Mouse (Mus musculus) embryonic stem cell, embryonic (primary cell): ENCODE data around the gene Arhgap42.

Experiments
- CTCF ChIA-PET, 4 experiments: fragments of 300-600 bp in 2 of 4; fragments of 350-600 bp in 2 of 4; sonication (Branson Sonifier 250); formaldehyde crosslinking; loops; one replicate each; lab custom pipeline; 2022; ENCODE audit warnings: inconsistent platforms in 2 of 4; lab: Charles Lee
- POLR2A ChIA-PET, 4 experiments: fragments of 300-600 bp in 2 of 4; fragments of 350-600 bp in 2 of 4; sonication (Branson Sonifier 250); formaldehyde crosslinking; loops; one replicate each; lab custom pipeline; 2022; ENCODE audit warnings: antibody characterized with exemption in 4 of 4, inconsistent platforms in 1 of 4; lab: Charles Lee

Arhgap42 gene

GRCm38 (mm10) chr9:9238438-9239391 lies at the start of gene Arhgap42:
Arhgap42 (minus strand) TSS chr9:9239101.
- POLR2A ChIA-PET, result interaction anchor here in 3 of 4 experiments (0.6 to 2.7 kb wide), 33 partner anchors 9 to 338 kb away, joined by 3 to 46 read pairs (median 4); partner anchors contain the start of gene Pgr (in 1 of the 3)
- CTCF ChIA-PET, result interaction anchor here (0.7 to 1.9 kb wide), 11 partner anchors 10 to 188 kb away, joined by 3 to 5 read pairs (median 3); no protein-coding TSS in a partner anchor

- ChIA-PET CTCF (no interaction called here), POLR2A (interaction anchor here in 1 of 4 experiments (1.1 to 1.6 kb wide), 2 partner anchors 50 kb away, joined by 3 to 5 read pairs; no protein-coding TSS in a partner anchor)
Observed at GRCm38 (mm10) chr9:9288140-9288539, 49.2 kb upstream of the Arhgap42 start.

- ChIA-PET CTCF (interaction anchor here in 2 of 4 experiments (0.6 to 0.7 kb wide), 2 partner anchors 31 kb away, joined by 3 read pairs; partner anchors contain the start of gene Arhgap42 (in 2 of the 2)), POLR2A (interaction anchor here in 3 of 4 experiments (0.6 to 4.7 kb wide), 31 partner anchors 8 to 1269 kb away, joined by 3 to 46 read pairs (median 4); partner anchors contain the start of gene Arhgap42 (in 3 of the 3))
Observed at GRCm38 (mm10) chr9:9269305-9269704, 30.4 kb upstream of the Arhgap42 start.

GRCm38 (mm10) chr9:9267606-9268601 lies 29.0 kb upstream of the Arhgap42 start:
- POLR2A ChIA-PET, result interaction anchor here in 3 of 4 experiments (0.6 to 4.7 kb wide), 20 partner anchors 7 to 792 kb away, joined by 3 to 46 read pairs (median 5); partner anchors contain the start of gene Arhgap42 (in 3 of the 3)

GRCm38 (mm10) chr9:9263543-9263942 lies 24.6 kb upstream of the Arhgap42 start:
- ChIA-PET CTCF (no interaction called here), POLR2A (interaction anchor here in 1 of 4 experiments (0.8 kb wide), 1 partner anchor 25 kb away, joined by 3 read pairs; the partner anchor contains the start of gene Arhgap42)

More at GRCm38 (mm10) chr9:9267606-9268601, 29.0 kb upstream of the Arhgap42 start:
- CTCF ChIA-PET, result interaction anchor here in 1 of 4 experiments (0.7 kb wide), 1 partner anchor 587 kb away, joined by 3 read pairs; no protein-coding TSS in a partner anchor

GRCm38 (mm10) chr9:9262479-9262878 lies 23.6 kb upstream of the Arhgap42 start:
- ChIA-PET POLR2A (interaction anchor here in 1 of 4 experiments (1.9 kb wide), 1 partner anchor 24 kb away, joined by 5 read pairs; the partner anchor contains the start of gene Arhgap42), CTCF (no interaction called here)

- ChIA-PET POLR2A (interaction anchor here in 1 of 4 experiments (1.4 kb wide), 1 partner anchor 15 kb away, joined by 4 read pairs; no protein-coding TSS in a partner anchor), CTCF (no interaction called here)
Observed at GRCm38 (mm10) chr9:9254764-9255163, 15.9 kb upstream of the Arhgap42 start.

- CTCF ChIA-PET, result interaction anchor here in 1 of 4 experiments (0.9 kb wide), 1 partner anchor 10 kb away, joined by 3 read pairs; the partner anchor contains the start of gene Arhgap42
- POLR2A ChIA-PET, result interaction anchor here in 2 of 4 experiments (0.6 to 1.0 kb wide), 4 partner anchors 10 to 261 kb away, joined by 3 to 4 read pairs (median 3); no protein-coding TSS in a partner anchor
Observed at GRCm38 (mm10) chr9:9248529-9248928, 9.6 kb upstream of the Arhgap42 start.

GRCm38 (mm10) chr9:9245994-9246393 lies 7.1 kb upstream of the Arhgap42 start:
- ChIA-PET POLR2A (no interaction called here), CTCF (no interaction called here)

- POLR2A ChIA-PET, result interaction anchor here in 1 of 4 experiments (0.7 kb wide), 1 partner anchor 42 kb away, joined by 3 read pairs; no protein-coding TSS in a partner anchor
- CTCF ChIA-PET, result no interaction called here
Observed at GRCm38 (mm10) chr9:9243834-9244233, 4.9 kb upstream of the Arhgap42 start.

- ChIA-PET CTCF (no interaction called here), POLR2A (interaction anchor here in 2 of 4 experiments (1.0 kb wide), 2 partner anchors 27 to 28 kb away, joined by 4 to 6 read pairs; no protein-coding TSS in a partner anchor)
Observed at GRCm38 (mm10) chr9:9241202-9241795, 2.4 kb upstream of the Arhgap42 start.

GRCm38 (mm10) chr9:9237511-9237910 lies 1.4 kb downstream of the Arhgap42 start:
- ChIA-PET CTCF (interaction anchor here (0.6 to 1.9 kb wide), 6 partner anchors 18 to 187 kb away, joined by 3 to 6 read pairs (median 4); no protein-coding TSS in a partner anchor), POLR2A (interaction anchor here in 3 of 4 experiments (0.6 to 2.7 kb wide), 17 partner anchors 8 to 337 kb away, joined by 3 to 46 read pairs (median 5); partner anchors contain the start of gene Pgr (in 1 of the 3))

GRCm38 (mm10) chr9:9229662-9230061 lies 9.2 kb downstream of the Arhgap42 start:
- ChIA-PET POLR2A (interaction anchor here in 3 of 4 experiments (0.6 to 2.9 kb wide), 5 partner anchors 9 to 95 kb away, joined by 3 to 11 read pairs (median 5); partner anchors contain the start of gene Arhgap42 (in 3 of the 3)), CTCF (no interaction called here)

GRCm38 (mm10) chr9:9224837-9225236 lies 14.1 kb downstream of the Arhgap42 start:
- CTCF ChIA-PET, result no interaction called here
- POLR2A ChIA-PET, result no interaction called here

- ChIA-PET CTCF (no interaction called here), POLR2A (interaction anchor here in 2 of 4 experiments (1.1 kb wide), 2 partner anchors 34 to 44 kb away, joined by 3 read pairs; no protein-coding TSS in a partner anchor)
Observed at GRCm38 (mm10) chr9:9223384-9223783, 15.5 kb downstream of the Arhgap42 start.

- ChIA-PET CTCF (no interaction called here), POLR2A (no interaction called here)
Observed at GRCm38 (mm10) chr9:9221950-9222486, 16.9 kb downstream of the Arhgap42 start.

GRCm38 (mm10) chr9:9221185-9221584 lies 17.7 kb downstream of the Arhgap42 start:
- POLR2A ChIA-PET, result no interaction called here

More at GRCm38 (mm10) chr9:9221185-9221584, 17.7 kb downstream of the Arhgap42 start:
- CTCF ChIA-PET, result no interaction called here
